Mouse (Mus musculus): ENCODE data around the gene Gga2. TPM values are rescaled to one million over a fixed set of nuclear protein-coding genes. Genes with fewer than 3 reads are reported as not detected.
A peak's percentile ranks its signal among the peaks of the same experiment; 100 is the strongest.

Gga2 gene
- polyA plus RNA-seq, 1 experiment from 2014 or later, result 22.3 TPM

DNA sequence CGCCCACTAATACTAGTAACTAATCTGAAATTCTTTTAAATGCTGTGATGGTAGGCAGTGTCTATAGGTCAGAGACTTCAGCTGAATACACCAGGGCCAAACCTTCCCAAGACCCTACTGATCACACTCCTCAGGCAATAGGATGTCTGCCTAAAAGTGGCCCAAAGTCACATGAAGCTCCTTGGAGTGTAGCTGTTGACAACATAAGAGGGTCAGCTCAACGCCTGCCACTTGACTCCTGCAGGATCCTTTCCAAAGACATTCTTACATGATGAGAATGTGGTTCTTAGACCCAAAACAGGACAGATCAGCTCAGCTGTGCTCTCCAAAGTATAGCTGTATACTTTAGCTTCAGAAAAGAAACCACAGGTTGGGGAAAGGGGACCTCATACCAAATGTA lies 78.7 kb downstream of the Gga2 start:
- WGBS, result 75% methylated on average over 2 of the region's 2 CpGs
- TF ChIP-seq CTCF (IDR thresholded peaks at IDR 0.05) (no peak), EP300 (IDR thresholded peaks at IDR 0.05) (peak; percentile 85)
- peak overlapping the region; percentile 71 for H3K27ac ChIP-seq (ENCODE audit: low read length)
- no peak overlapping the region for H3K4me2 ChIP-seq (replicated peaks; ENCODE audit: low read depth, low read length)
- DNase-seq (ENCODE audit: low spot score) (peak; percentile 51), ATAC-seq (peak; percentile 12)
- H3K9ac ChIP-seq (replicated peaks; ENCODE audit: low read depth), result no peak overlapping the region; the same call in 1 of the 2 replicates
- H3K27me3 ChIP-seq (replicated peaks; ENCODE audit: insufficient read depth, low read length), result no peaks in the 10 kb centered on the region
- no peaks in the 10 kb centered on the region for H3K4me1 ChIP-seq (ENCODE audit: insufficient read depth, low read depth, low read length)
- no peak overlapping the region for H3K4me3 ChIP-seq (ENCODE audit: low read depth, low read length)
- no peaks in the 10 kb centered on the region for H3K9me3 ChIP-seq (ENCODE audit: low read length)
- H3K36me3 ChIP-seq (ENCODE audit: insufficient read depth, low read length), result no peaks in the 10 kb centered on the region

DNA sequence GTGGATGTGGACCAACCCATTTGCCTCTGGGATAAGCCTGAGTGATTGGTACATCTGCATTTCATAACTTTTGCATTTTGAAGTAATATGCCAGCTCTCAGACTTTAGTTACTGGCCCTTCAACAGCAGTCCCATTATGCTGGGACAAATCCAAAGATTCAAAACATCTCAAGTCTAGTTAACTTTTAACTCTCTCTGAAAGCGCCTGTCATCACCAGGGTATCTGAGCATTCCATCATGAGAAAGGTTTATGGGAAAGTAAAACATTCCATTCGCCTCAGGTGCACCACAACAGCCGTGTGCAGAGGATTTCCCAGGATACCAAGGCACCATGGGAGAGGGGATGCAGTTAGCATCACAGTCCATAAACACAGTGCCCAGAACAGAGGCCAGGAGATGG lies 79.4 kb downstream of the Gga2 start:
- DNase-seq (ENCODE audit: low spot score), result peak; percentile 77
- 54% methylated on average over 3 of the region's 3 CpGs for WGBS
- H3K4me3 ChIP-seq (ENCODE audit: low read depth, low read length), result no peak overlapping the region
- no peak for TF ChIP-seq CTCF (IDR thresholded peaks at IDR 0.05)
- TF ChIP-seq EP300 (IDR thresholded peaks at IDR 0.05), result peak; percentile 74
- peak overlapping the region; percentile 71 for H3K27ac ChIP-seq (ENCODE audit: low read length)
- H3K4me2 ChIP-seq (replicated peaks; ENCODE audit: low read depth, low read length), result no peak overlapping the region
- H3K4me1 ChIP-seq (ENCODE audit: insufficient read depth, low read depth, low read length), result no peaks in the 10 kb centered on the region
- H3K36me3 ChIP-seq (ENCODE audit: insufficient read depth, low read length), result no peaks in the 10 kb centered on the region
- no peaks in the 10 kb centered on the region for H3K9me3 ChIP-seq (ENCODE audit: low read length)
- H3K27me3 ChIP-seq (replicated peaks; ENCODE audit: insufficient read depth, low read length), result no peaks in the 10 kb centered on the region
- peak; percentile 62 for ATAC-seq
- no peak overlapping the region for H3K9ac ChIP-seq (replicated peaks; ENCODE audit: low read depth)

DNA sequence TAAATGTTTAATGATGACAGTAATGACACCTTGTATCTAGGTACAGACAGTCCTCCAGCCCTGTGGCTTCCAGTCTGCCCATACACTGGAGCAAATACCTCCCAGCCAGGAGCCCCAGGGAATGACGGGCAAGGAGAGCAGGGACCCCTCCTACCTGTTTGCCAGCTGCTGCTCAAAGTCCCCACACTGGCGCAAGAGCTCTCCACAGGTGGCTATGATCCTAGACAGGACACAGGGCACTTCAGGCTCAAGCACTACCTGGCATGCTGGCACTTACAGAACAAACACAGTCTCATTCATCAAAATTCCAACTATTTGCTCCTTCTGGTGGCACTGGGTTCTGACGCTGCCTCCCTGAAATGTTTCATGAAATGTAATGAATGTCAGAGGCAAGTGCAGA lies 80.0 kb downstream of the Gga2 start:
- H3K27ac ChIP-seq (ENCODE audit: low read length), result peak overlapping the region; percentile 71
- peak; percentile 91 for ATAC-seq

DNA sequence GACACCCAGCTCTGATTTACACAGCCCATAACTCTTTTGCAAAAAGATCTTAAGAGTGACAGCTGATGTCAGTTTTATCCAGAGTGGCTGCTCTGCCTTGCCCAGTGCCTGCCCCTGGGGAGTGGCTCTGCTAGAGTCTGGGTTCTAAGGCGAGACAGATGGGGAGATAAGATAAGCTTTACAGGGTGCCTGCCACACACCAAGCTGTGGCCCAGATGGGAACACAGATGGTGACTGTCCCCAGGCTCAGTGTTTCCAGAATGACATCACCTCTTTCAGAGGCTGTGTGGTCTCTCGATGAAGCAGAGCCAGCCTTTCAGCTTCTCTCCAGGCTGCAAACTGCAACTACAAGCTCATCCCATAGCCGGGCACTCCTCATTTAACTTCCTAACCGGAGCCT lies 81.3 kb downstream of the Gga2 start:
- peak overlapping the region; percentile 71 for H3K27ac ChIP-seq (ENCODE audit: low read length)
- no peaks in the 10 kb centered on the region for H3K9me3 ChIP-seq (ENCODE audit: low read length)
- no peaks in the 10 kb centered on the region for H3K27me3 ChIP-seq (replicated peaks; ENCODE audit: insufficient read depth, low read length)
- DNase-seq (ENCODE audit: low spot score) (no peak), ATAC-seq (peak; percentile 31)
- H3K36me3 ChIP-seq (ENCODE audit: insufficient read depth, low read length), result no peaks in the 10 kb centered on the region
- H3K9ac ChIP-seq (replicated peaks; ENCODE audit: low read depth), result no peak overlapping the region
- no peak overlapping the region for H3K4me2 ChIP-seq (replicated peaks; ENCODE audit: low read depth, low read length)
- H3K4me1 ChIP-seq (ENCODE audit: insufficient read depth, low read depth, low read length), result no peaks in the 10 kb centered on the region
- no peak for TF ChIP-seq CTCF (IDR thresholded peaks at IDR 0.05)
- TF ChIP-seq EP300 (IDR thresholded peaks at IDR 0.05), result peak; percentile 73
- no peak overlapping the region for H3K4me3 ChIP-seq (ENCODE audit: low read depth, low read length)
- 14% methylated on average over 4 of the region's 4 CpGs for WGBS

More for the DNA sequence above, 80.0 kb downstream of the Gga2 start:
- 50% methylated on average over 3 of the region's 3 CpGs for WGBS
- Histone ChIP-seq H3K9ac (replicated peaks; ENCODE audit: low read depth) (no peak overlapping the region), H3K4me1 (ENCODE audit: insufficient read depth, low read depth, low read length) (no peaks in the 10 kb centered on the region), H3K4me2 (replicated peaks; ENCODE audit: low read depth, low read length) (no peak overlapping the region), H3K9me3 (ENCODE audit: low read length) (no peaks in the 10 kb centered on the region), H3K27me3 (replicated peaks; ENCODE audit: insufficient read depth, low read length) (no peaks in the 10 kb centered on the region), H3K4me3 (ENCODE audit: low read depth, low read length) (no peak overlapping the region), H3K36me3 (ENCODE audit: insufficient read depth, low read length) (no peaks in the 10 kb centered on the region)
- TF ChIP-seq EP300 (IDR thresholded peaks at IDR 0.05), result peak; percentile 98
- peak; percentile 12; the same call in 1 of the 2 replicates for TF ChIP-seq CTCF (IDR thresholded peaks at IDR 0.05)
- peak; percentile 92 for DNase-seq (ENCODE audit: low spot score)

DNA sequence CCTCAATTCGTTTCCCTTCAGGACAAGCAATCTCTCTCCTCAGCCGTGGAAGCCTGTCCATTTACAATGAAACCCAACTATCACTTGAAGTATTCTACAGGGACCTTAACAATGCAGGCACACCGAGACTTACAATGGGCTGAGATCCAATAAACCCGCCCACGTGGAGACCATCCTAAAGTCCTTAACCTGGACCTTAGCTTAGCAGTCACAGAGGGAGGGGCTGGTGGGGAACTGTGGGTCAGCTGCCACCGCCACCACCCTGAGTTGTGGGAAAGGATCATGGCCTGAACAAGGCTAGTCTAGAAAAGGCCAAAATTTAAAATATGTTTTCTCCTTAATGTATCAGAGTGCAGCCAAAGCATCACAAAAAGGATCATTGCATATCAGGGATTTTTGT lies 81.8 kb downstream of the Gga2 start:
- ATAC-seq (no peak), DNase-seq (ENCODE audit: low spot score) (no peak)
- H3K9ac ChIP-seq (replicated peaks; ENCODE audit: low read depth), result no peak overlapping the region
- 46% methylated on average over 6 of the region's 6 CpGs for whole genome bisulfite sequencing
- no peak overlapping the region for H3K4me2 ChIP-seq (replicated peaks; ENCODE audit: low read depth, low read length)
- no peaks in the 10 kb centered on the region for H3K9me3 ChIP-seq (ENCODE audit: low read length)
- H3K4me1 ChIP-seq (ENCODE audit: insufficient read depth, low read depth, low read length), result no peaks in the 10 kb centered on the region
- H3K27me3 ChIP-seq (replicated peaks; ENCODE audit: insufficient read depth, low read length), result no peaks in the 10 kb centered on the region
- H3K36me3 ChIP-seq (ENCODE audit: insufficient read depth, low read length), result no peaks in the 10 kb centered on the region
- no peak overlapping the region for H3K4me3 ChIP-seq (ENCODE audit: low read depth, low read length)
- TF ChIP-seq CTCF (IDR thresholded peaks at IDR 0.05) (no peak), EP300 (IDR thresholded peaks at IDR 0.05) (no peak)
- H3K27ac ChIP-seq (ENCODE audit: low read length), result peak overlapping the region; percentile 71; the same call in 1 of the 2 replicates

DNA sequence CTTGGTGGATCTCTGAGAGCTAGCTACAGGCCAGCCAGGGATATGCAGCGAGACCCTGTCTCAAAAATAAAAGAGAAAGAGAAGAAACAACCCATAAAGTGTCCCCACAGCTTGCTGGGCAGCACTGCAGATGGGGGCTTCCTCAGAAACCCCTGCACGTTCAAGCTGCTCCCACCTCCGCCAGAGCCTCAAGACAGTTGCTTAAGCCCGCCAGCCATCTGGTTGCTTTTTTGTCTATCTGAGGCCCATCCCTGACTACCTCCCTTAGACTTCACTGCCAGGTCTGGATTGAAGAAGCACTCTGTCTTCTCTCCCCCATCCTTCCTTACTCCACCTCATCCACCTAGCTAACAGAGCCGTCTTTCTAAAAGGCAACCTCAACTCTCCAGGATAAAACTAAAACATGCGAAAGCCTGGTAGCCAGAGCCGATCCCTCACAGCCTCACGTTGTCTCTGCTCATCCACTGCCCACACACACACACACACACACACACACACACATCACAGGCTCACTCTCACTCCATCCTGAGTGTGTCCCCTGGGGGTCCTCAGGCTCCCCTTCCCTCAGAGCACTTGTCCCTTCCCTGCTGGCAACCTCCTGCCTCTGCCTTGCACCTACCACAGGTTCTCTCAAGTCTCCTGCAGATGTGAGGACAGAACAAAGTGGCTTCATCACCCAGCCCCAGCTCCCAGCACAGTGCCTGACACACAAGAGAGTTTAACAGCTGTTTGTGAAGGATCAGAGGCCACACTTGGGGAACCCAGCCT lies 82.7 kb downstream of the Gga2 start:
- 84% methylated on average over 8 of the region's 8 CpGs for WGBS
- H3K4me1 ChIP-seq (ENCODE audit: insufficient read depth, low read depth, low read length), result no peaks in the 10 kb centered on the region
- no peak for ATAC-seq

More for the DNA sequence above, 82.7 kb downstream of the Gga2 start:
- TF ChIP-seq CTCF (IDR thresholded peaks at IDR 0.05), result no peak
- TF ChIP-seq EP300 (IDR thresholded peaks at IDR 0.05), result no peak
- Histone ChIP-seq H3K27ac (ENCODE audit: low read length) (no peak overlapping the region; the same call in 1 of the 2 replicates), H3K36me3 (ENCODE audit: insufficient read depth, low read length) (no peaks in the 10 kb centered on the region), H3K4me3 (ENCODE audit: low read depth, low read length) (no peak overlapping the region), H3K9me3 (ENCODE audit: low read length) (no peaks in the 10 kb centered on the region), H3K9ac (replicated peaks; ENCODE audit: low read depth) (no peak overlapping the region), H3K4me2 (replicated peaks; ENCODE audit: low read depth, low read length) (no peak overlapping the region), H3K27me3 (replicated peaks; ENCODE audit: insufficient read depth, low read length) (no peaks in the 10 kb centered on the region)
- DNase-seq (ENCODE audit: low spot score), result no peak
